Mouse (Mus musculus) CD4-positive, CD25-positive, alpha-beta regulatory T cell, adult 4 months (primary cell): ENCODE results near the gene Olfr318. TPM values are rescaled to one million over a fixed set of nuclear protein-coding genes. Genes with fewer than 3 reads are reported as not detected.
"Not testable (repeated sequence)": the region's sequence is repeated elsewhere in the genome, so short reads cannot be mapped to it uniquely, and the experiment has no call there.

Experiments used
- ATAC-seq: one replicate; pipeline ENCODE4 v1.8.0; 2017
- polyA plus RNA-seq, 2 experiments: library from polyadenylated mRNA; unstranded; fragments of 100-300 nt; shearing (Covaris generic); gene quantifications; one replicate each; pipeline ENCODE4 v1.2.1; 2017

The Olfr318 gene
- polyA plus RNA-seq, result not detected

DNA sequence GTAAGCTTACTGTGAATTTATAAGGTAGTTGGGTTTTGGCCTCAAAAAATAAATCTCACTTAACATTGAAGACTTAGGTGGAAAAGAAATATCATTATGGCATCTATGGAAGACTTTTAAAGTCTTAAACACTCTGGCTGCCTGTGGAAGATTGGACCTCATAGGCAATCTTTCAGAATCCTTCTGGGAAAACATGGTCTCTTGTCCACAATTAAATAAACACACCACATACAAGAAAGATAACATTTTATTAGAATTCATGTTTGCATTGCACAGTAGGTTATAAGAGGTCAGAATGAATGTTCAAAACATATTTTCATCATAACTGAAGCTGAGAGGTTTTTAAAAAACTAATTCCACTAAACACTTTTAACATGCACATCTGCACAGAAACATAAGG, at the start of gene Olfr318:
Gene Olfr318 (minus strand): TSS at position 101 of the 400 bp plus-strand sequence.
- no peak for ATAC-seq

DNA sequence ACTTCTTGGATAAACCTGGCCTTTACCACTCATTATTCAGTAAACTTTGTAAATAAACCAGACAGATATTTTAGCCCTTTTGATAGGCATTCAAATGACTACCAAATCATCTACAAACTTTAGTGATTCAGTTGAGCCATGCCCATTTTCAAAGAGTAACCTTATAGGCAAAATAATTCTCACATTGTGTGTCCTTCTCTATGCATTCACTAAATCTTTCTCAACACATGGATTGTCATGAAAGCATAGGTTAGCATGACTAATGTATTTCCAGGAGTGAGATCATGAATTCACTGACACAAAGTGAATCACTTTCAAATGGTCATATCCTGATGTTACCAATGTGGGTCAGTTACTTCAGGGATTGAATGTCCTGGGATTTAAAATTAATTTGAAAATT, 49.1 kb upstream of the Olfr318 start, which contains the start of gene Olfr315:
Gene Olfr315 (plus strand): TSS at position 301 of the 400 bp plus-strand sequence.
- no peak for ATAC-seq

DNA sequence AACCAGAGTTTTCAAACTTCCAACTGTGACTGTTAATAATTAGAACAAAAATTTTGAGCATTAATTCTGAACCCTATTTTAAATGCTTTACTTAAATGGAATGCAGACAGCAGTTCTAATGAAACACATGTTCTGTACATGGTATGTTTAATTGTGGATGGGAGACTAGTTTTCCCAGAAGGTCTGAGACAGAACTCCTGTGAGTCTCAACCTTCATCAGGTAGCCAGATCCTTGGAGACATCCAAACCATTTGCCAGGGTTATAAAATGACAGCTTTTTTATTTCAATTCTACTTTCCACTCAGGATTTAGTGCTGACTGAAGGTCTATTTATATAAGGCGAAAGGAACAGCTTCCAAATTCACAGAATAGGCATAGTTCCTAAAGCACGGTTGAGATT, 28.6 kb upstream of the Olfr318 start, which contains the start of gene Olfr316:
Gene Olfr316 (plus strand): TSS at position 301 of the 400 bp plus-strand sequence.
- ATAC-seq, result no peak

DNA sequence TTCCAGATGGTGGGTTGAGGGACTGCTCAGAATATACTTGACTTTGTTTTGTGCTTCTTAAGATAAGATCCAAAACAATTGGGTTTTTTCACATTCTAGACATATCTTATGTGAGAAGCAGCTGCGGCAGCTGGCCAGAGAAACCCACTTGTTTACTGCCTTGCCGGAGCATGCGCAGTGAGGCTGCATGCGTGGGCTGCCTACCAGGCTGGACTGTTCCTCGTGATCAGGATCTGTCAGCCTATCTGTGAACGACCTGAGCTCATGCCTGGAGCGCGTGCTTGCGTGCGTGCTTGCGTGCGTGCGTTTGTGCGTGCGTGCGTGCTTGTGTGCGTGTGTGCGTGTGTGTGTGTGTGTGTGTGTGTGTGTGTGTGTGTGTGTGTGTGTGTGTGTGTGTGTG, 27.3 kb upstream of the Olfr318 start:
- ATAC-seq, result not testable (repeated sequence)

DNA sequence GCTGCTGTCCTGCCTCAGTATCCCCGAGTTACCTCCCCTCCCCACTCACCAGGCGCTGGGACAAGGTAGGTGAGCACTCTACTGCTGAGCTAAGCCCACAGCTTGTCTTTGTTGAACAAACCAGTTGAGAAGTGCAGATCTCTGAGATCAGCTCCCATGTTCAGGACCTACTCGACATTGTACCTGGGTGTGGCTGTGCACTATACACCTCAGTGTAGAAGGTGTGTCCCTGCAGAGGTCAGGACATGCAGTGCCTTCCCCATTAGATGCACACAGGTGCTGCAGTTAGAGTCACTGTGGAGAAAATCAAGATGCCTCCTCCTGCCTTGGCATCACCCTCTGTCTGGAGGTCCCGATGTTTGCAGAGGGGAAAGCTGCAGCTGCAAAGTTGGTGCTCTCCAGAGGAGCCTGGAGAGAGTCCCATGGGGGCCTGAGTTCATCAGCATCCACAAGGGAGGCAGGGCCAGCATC, 15.0 kb upstream of the Olfr318 start, which contains the start of gene Olfr317:
Gene Olfr317 (minus strand): TSS at position 421 of the 471 bp plus-strand sequence.
- ATAC-seq, result no peak

DNA sequence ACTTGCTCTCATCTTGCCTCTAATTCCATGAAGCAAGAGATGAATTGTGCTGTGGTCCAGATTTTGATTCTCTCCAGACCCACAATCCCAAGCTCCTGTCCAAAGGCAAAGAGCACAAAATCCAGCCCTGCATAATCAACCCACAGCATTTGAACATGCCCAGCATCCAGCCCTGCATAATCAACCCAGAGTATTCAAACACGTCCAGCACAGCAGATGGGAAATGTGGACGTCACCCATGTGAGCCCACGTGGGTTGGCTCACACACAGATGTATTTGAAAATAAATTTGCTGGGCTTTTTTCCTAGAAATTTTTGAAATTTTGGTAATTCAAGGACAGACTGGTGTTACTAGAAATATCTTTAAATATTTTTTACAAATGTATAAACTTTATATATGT, 9.6 kb upstream of the Olfr318 start:
- no peak for ATAC-seq

DNA sequence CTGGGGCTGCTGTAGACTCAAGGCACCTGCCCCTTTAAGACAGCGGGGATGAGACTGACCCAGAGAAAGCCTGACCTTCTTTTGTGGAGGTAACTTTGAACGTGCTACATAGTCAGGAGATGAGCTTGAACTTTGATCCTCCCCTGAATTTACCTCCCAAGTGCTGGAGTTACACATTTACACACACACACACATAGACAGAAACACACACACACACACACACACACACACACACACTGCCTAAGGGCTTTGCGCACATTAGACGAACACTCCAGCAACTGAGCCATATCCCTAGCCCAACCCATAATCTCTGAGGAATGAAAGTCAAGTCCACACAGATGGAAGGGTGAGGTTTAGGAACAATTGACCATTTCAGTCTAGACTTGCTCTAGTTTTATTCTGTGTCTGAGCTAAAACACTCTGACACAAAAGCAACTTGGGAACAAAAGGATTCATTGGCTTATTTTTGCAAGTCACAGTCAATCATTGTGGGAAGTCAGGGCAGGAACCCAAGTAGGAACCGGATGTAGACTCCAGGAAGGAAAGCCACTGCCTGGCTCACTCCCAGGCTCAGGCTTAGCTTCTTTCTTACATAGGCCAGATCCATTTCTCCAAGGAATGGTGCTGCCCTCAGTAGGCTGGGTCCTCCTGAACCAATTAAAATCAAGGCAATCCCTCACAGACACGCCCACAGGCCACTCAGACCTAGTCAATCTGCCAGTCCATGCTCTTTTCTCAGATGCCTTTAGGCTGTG, 4.3 kb upstream of the Olfr318 start:
- ATAC-seq, result not testable (repeated sequence)

DNA sequence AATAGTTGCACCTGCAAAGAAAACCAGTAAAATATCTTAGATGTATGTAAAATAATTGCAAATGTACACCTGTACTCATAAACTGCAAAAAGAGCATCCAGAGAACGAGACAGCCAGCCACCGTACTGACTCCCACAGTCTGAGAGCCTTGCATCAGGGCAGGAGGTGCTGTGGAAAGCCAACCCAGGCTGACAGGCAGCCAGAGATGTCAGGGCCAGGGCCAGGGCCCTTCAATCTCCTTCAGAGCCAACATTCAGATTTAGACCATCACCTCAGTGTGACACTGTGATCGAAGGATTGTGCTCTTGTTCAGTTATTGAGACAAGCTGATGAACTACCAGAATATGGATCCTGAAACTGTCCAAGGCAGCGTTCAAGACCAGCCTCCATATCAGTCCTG, 4.1 kb downstream of the Olfr318 start:
- no peak for ATAC-seq

DNA sequence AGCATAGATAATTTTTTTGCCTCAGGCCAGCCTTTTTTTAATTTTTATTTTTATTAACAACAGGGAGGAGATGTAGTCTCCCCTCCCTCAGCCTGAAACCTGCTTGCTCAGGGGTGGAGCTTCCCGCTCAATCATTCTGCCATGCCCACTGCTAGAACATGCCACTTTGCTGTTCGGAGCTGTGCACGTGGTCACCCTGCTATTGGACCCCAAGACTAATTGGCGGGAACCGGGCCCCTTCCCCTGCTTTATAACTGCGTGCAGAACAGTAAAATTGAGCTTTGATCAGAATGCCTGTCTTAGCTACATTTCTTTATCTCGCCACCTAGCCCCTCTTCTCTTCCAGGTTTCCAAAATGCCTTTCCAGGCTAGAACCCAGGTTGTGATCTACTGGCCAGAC, 6.1 kb downstream of the Olfr318 start:
- ATAC-seq, result not testable (repeated sequence)

DNA sequence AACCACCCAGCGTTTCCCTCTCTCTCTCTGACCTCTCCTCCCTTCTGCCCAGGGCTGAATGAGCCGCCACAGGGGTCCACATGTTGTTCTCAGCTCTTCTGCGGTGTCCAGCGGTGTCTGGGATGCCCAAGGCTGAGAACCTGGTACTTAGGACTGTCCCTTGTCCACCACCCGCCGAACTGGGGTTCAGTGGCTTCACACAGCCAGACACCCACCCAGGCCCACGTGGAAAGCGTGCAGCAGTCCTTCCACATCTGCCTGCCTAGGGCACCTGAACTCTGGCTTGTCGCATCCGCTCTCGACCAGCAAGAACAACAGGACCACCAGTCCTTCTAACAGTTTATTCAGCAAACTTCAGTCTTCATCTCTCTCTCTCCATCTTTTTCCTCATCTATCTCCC, 14.7 kb downstream of the Olfr318 start:
- no peak for ATAC-seq

DNA sequence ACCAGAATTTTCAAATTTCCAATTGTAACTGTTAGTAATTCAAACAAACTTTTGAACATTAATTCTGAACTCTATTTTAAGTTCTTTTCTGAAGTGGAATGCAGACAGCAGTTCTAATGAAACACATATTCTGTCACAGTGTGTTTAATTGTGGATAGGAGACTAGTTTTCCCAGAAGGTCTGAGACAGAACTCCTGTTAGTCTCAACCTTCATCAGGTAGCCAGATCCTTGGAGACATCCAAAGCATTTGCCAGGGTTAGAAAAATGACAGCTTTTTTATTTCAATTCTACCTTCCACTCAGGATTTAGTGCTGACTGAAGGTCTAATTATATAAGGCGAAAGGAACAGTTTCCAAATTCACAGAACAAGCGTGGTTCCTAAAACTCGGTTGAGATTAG, 25.0 kb downstream of the Olfr318 start, which contains the start of gene Olfr319:
Gene Olfr319 (plus strand): TSS at position 301 of the 400 bp plus-strand sequence.
- no peak for ATAC-seq

DNA sequence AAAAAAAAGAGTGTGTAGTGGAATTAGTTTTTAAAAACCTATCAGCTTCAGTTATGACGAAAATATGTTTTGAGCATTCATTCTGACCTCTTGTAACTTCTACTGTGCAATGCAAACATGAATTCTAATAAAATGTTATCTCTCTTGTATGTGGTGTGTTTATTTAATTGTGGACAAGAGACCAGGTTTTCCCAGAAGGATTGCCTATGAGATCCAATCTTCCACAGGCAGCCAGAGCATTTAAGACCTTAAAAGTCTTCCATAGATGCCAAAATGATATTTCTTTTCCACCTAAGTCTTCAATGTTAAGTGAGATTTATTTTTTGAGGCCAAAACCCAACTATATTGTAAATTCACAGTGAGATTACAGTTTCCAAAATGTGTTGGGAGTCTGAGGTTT, 43.0 kb downstream of the Olfr318 start, which contains the start of gene Olfr320:
Gene Olfr320 (plus strand): TSS at position 301 of the 400 bp plus-strand sequence.
- ATAC-seq, result no peak

DNA sequence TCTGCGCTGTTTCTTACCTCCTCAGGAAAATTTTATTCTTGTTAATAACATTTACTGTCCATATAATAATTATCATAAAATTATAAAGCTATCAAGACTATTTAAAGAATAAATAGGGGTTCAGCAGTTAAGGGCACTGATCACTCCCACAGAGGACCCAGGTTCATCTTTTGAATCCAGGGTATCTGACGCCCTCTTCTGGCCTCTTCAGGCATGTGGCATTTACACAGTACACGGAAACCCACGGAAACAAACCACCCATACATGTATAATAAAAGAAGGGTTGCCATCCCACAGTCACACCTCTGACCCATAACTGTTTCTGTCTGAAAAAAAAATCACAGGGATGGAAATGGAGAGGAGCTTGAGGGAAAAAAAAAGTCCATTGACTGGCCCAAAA, 52.0 kb downstream of the Olfr318 start:
- no peak for ATAC-seq

DNA sequence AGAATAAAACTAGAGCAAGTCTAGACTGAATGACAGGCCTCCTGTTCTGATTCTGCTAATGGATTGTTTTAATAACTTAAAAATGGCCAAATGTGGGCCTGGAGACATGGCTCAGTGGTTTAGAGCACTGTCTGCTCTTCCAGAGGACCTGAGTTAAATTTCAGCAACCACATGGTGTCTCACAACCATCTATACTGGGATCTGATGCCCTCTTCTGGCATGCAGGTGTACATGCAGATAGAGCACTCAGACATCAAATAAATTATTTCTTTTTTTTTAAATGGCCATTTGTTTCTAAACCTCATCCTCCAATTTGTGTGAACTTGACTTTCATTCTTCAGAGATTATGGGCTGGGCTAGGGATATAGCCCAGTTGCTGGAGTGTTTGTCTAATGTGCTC, 54.6 kb downstream of the Olfr318 start:
- no peak for ATAC-seq

Other genes starting within 250 kb of the Olfr318 start
- gene Olfr332, start 231.5 kb downstream of the Olfr318 start, polyA plus RNA-seq, result under 1 TPM in 1 of 2 experiments, not detected in 1; 0.23 TPM
- gene Olfr331, start 221.4 kb downstream of the Olfr318 start, polyA plus RNA-seq, result not detected
- gene Olfr330, start 189.2 kb downstream of the Olfr318 start, polyA plus RNA-seq, result not detected
- not detected for gene Olfr329-ps, start 177.6 kb downstream of the Olfr318 start, polyA plus RNA-seq
- not detected for gene Olfr328, start 168.4 kb downstream of the Olfr318 start, polyA plus RNA-seq
- gene Olfr224, start 153.5 kb downstream of the Olfr318 start, polyA plus RNA-seq, result under 1 TPM in 1 of 2 experiments, not detected in 1; 0.36 TPM
- not detected for gene Olfr325, start 146.3 kb downstream of the Olfr318 start, polyA plus RNA-seq
- not detected for gene Olfr324, start 128.9 kb downstream of the Olfr318 start, polyA plus RNA-seq
- gene 2210407C18Rik, start 107.9 kb downstream of the Olfr318 start, polyA plus RNA-seq, result not detected
- gene Olfr323, start 93.5 kb downstream of the Olfr318 start, polyA plus RNA-seq, result not detected
- not detected for gene Trim58, start 83.5 kb downstream of the Olfr318 start, polyA plus RNA-seq
- gene Olfr322, start 65.2 kb downstream of the Olfr318 start, polyA plus RNA-seq, result not detected
- gene Olfr320, start 42.9 kb downstream of the Olfr318 start, polyA plus RNA-seq, result not detected
- not detected for gene Olfr319, start 24.9 kb downstream of the Olfr318 start, polyA plus RNA-seq
- gene Olfr317, start 15.2 kb upstream of the Olfr318 start, polyA plus RNA-seq, result not detected
- not detected for gene Olfr316, start 28.7 kb upstream of the Olfr318 start, polyA plus RNA-seq
- not detected for gene Olfr315, start 49.2 kb upstream of the Olfr318 start, polyA plus RNA-seq
- gene Olfr314, start 58.9 kb upstream of the Olfr318 start, polyA plus RNA-seq, result not detected
- gene Fam183b, start 77.9 kb upstream of the Olfr318 start, polyA plus RNA-seq, result under 1 TPM in 1 of 2 experiments, not detected in 1; 1.00 TPM
- gene Olfr313, start 91.0 kb upstream of the Olfr318 start, polyA plus RNA-seq, result not detected
- gene Olfr312, start 105.2 kb upstream of the Olfr318 start, polyA plus RNA-seq, result under 1 TPM in 1 of 2 experiments, not detected in 1; 0.13 TPM
- gene Olfr311, start 115.2 kb upstream of the Olfr318 start, polyA plus RNA-seq, result not detected
- 1 to 10 TPM; 7.1 to 7.9 TPM for gene Gm12258, start 123.1 kb upstream of the Olfr318 start, polyA plus RNA-seq
- 10 to 100 TPM; 11.0 to 14.5 TPM for gene 2810021J22Rik, start 143.2 kb upstream of the Olfr318 start, polyA plus RNA-seq
- 10 to 100 TPM in 1 of 2 experiments, 1 to 10 TPM in 1; 8.2 to 10.6 TPM for gene Zfp39, start 180.2 kb upstream of the Olfr318 start, polyA plus RNA-seq
- gene Btnl10, start 193.9 kb upstream of the Olfr318 start, polyA plus RNA-seq, result not detected
- 10 to 100 TPM in 1 of 2 experiments, 1 to 10 TPM in 1; 10.0 to 18.7 TPM for gene Rnf187, start 214.9 kb upstream of the Olfr318 start, polyA plus RNA-seq
- gene Hist3h2ba, start 224.9 kb upstream of the Olfr318 start, polyA plus RNA-seq, result 1 to 10 TPM; 4.9 to 6.6 TPM
- gene Hist3h2a, start 230.7 kb upstream of the Olfr318 start, polyA plus RNA-seq, result 10 to 100 TPM in 1 of 2 experiments, 1 to 10 TPM in 1; 9.6 to 10.3 TPM
- under 1 TPM; 0.28 to 0.46 TPM for gene Trim17, start 230.7 kb upstream of the Olfr318 start, polyA plus RNA-seq